Mouse (Mus musculus) testis, adult 2 months (tissue): ENCODE measurements at regions not wholly inside any gene's neighbourhood (a gene's known extent, or its start where the extent isn't known, plus 50 kb on each side); places are given as distances from the start of the nearest gene placed in this dataset.

Experiments
- H3K27ac ChIP-seq: fragments of 200-500 bp; 2 replicates; pipeline ENCODE4 v1.5.1; 2012; ENCODE audit warnings: low read depth, low read length; ENCODE audit not compliant: control insufficient read depth, insufficient read depth
- H3K27me3 ChIP-seq: fragments of 200-500 bp; 2 replicates; pipeline ENCODE4 v1.6.1; 2012; ENCODE audit warnings: mild to moderate bottlenecking, low read length, moderate library complexity; ENCODE audit not compliant: control insufficient read depth, insufficient read depth
- H3K36me3 ChIP-seq: fragments of 200-500 bp; 2 replicates; pipeline ENCODE4 v1.6.1; 2012; ENCODE audit warnings: mild to moderate bottlenecking, low read length; ENCODE audit not compliant: control insufficient read depth, insufficient read depth
- H3K4me1 ChIP-seq: fragments of 200-500 bp; 2 replicates; pipeline ENCODE4 v1.6.1; 2012; ENCODE audit warnings: low read length; ENCODE audit not compliant: control insufficient read depth, insufficient read depth
- H3K4me3 ChIP-seq: fragments of 200-500 bp; 2 replicates; pipeline ENCODE4 v1.5.1; 2012; ENCODE audit warnings: low read depth, mild to moderate bottlenecking, low read length, moderate library complexity, mixed read lengths; ENCODE audit not compliant: control insufficient read depth
- CTCF ChIP-seq: fragments of 200-500 bp; IDR thresholded peaks from 2 replicates; pipeline ENCODE4 v1.5.1; 2012; ENCODE audit warnings: low read depth, mild to moderate bottlenecking, inconsistent platforms, low read length, moderate library complexity; ENCODE audit not compliant: control insufficient read depth, insufficient read depth, insufficient replicate concordance
- POLR2A ChIP-seq: fragments of 200-500 bp; IDR thresholded peaks from 2 replicates; pipeline ENCODE4 v1.6.1; 2012; ENCODE audit warnings: low read depth, mild to moderate bottlenecking, inconsistent platforms, low read length, moderate library complexity; ENCODE audit not compliant: control insufficient read depth

GRCm38 (mm10) chr14:76302322-76302991 lies 112.3 kb upstream of the Tsc22d1 start:
- Histone ChIP-seq H3K4me1 (no peaks in the 10 kb centered on the region), H3K27ac (no peak overlapping the region), H3K4me3 (no peak overlapping the region), H3K27me3 (no peaks in the 10 kb centered on the region), H3K36me3 (no peaks in the 10 kb centered on the region)
- TF ChIP-seq POLR2A (no peak), CTCF (no peak)

GRCm38 (mm10) chr14:76307603-76308002 lies 107.2 kb upstream of the Tsc22d1 start:
- H3K27me3 ChIP-seq: no peaks in the 10 kb centered on the region

GRCm38 (mm10) chr14:76308188-76308812 lies 106.5 kb upstream of the Tsc22d1 start:
- H3K27ac ChIP-seq: no peak overlapping the region
- no peaks in the 10 kb centered on the region for H3K36me3 ChIP-seq
- H3K27me3 ChIP-seq: no peaks in the 10 kb centered on the region
- H3K4me3 ChIP-seq: no peak overlapping the region
- TF ChIP-seq POLR2A (no peak), CTCF (no peak)
- H3K4me1 ChIP-seq: peaks cover 5% of the 10 kb centered on the region

More at GRCm38 (mm10) chr14:76307603-76308002, 107.2 kb upstream of the Tsc22d1 start:
- Histone ChIP-seq H3K4me3 (no peak overlapping the region), H3K4me1 (peaks cover 3% of the 10 kb centered on the region), H3K36me3 (no peaks in the 10 kb centered on the region), H3K27ac (no peak overlapping the region)
- no peak for TF ChIP-seq POLR2A
- no peak for TF ChIP-seq CTCF

- Histone ChIP-seq H3K4me1 (peaks cover 7% of the 10 kb centered on the region), H3K27me3 (no peaks in the 10 kb centered on the region), H3K4me3 (no peak overlapping the region), H3K27ac (no peak overlapping the region), H3K36me3 (no peaks in the 10 kb centered on the region)
- no peak for TF ChIP-seq CTCF
- no peak for TF ChIP-seq POLR2A
Observed at GRCm38 (mm10) chr14:76309606-76310005, 105.2 kb upstream of the Tsc22d1 start.

GRCm38 (mm10) chr14:76310278-76310677 lies 104.5 kb upstream of the Tsc22d1 start:
- H3K27ac ChIP-seq: no peak overlapping the region
- H3K4me3 ChIP-seq: no peak overlapping the region
- peaks cover 7% of the 10 kb centered on the region for H3K4me1 ChIP-seq
- no peak for TF ChIP-seq POLR2A
- TF ChIP-seq CTCF: no peak
- no peaks in the 10 kb centered on the region for H3K36me3 ChIP-seq
- no peaks in the 10 kb centered on the region for H3K27me3 ChIP-seq

GRCm38 (mm10) chr14:76313424-76314190 lies 101.2 kb upstream of the Tsc22d1 start:
- Histone ChIP-seq H3K36me3 (no peaks in the 10 kb centered on the region), H3K27ac (no peak overlapping the region), H3K4me1 (peaks cover 7% of the 10 kb centered on the region), H3K27me3 (no peaks in the 10 kb centered on the region), H3K4me3 (no peak overlapping the region)
- no peak for TF ChIP-seq POLR2A
- no peak for TF ChIP-seq CTCF

GRCm38 (mm10) chr14:76318438-76318837 lies 96.3 kb upstream of the Tsc22d1 start:
- Histone ChIP-seq H3K27me3 (no peaks in the 10 kb centered on the region), H3K27ac (no peak overlapping the region), H3K36me3 (no peaks in the 10 kb centered on the region), H3K4me1 (peaks cover 1% of the 10 kb centered on the region; the same call in 1 of the 2 replicates), H3K4me3 (no peak overlapping the region)
- TF ChIP-seq CTCF: no peak
- TF ChIP-seq POLR2A: no peak
